Mouse (Mus musculus): ENCODE measurements at regions not wholly inside any gene's neighbourhood (a gene's known extent, or its start where the extent isn't known, plus 50 kb on each side); places are given as distances from the start of the nearest gene placed in this dataset.

DNA sequence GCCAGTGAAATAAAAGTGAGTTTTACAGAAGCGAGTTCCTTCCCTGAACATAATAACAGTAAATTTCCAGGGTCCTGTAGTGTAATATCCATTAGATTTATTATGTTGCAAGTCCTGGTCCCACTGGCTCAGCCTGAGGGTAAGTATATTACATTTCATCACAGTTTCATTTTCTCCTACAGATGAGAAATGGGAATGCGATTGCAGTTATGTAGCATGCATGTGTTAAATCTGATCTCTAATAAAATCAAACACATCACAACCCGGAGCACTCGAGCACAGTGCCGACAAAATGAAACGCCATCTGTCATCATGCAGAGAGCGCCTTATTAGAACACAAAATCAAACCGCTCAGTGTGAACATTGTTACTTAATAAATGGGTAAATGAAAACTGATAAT, 165.0 kb upstream of the Tox3 start:
- TF ChIP-seq CTCF (IDR thresholded peaks at IDR 0.05; ENCODE audit: control insufficient read depth, insufficient read depth, insufficient read length) = no peak
- TF ChIP-seq MAX (IDR thresholded peaks at IDR 0.05) = no peak
- no peak for TF ChIP-seq USF1 (IDR thresholded peaks at IDR 0.05; ENCODE audit: low read depth)
- no peak for TF ChIP-seq CEBPB (IDR thresholded peaks at IDR 0.05; ENCODE audit: low read depth)
- no peak for TF ChIP-seq FOSL1 (IDR thresholded peaks at IDR 0.05; ENCODE audit: insufficient read depth, low read length, poor library complexity, severe bottlenecking)

All from C2C12 (cell line).